In genomic region chr16:49770320-49771189, GRCm38 (mm10) we compare ENCODE assay signal across 1 mouse cellular context.
TF ChIP-seq lines count a peak whose summit lies in the region.

No protein-coding gene starts in this region.

TF ChIP-seq in MEL, 35 proteins besides CTCF, POLR2A, EP300 and RAD21 (continued from another document):
- no peak for TF ChIP-seq POLR2AphosphoS5 (IDR thresholded peaks at IDR 0.05; ENCODE audit: borderline replicate concordance, low read depth, low read length)
- no peak for TF ChIP-seq POLR2AphosphoS2 (IDR thresholded peaks at IDR 0.05; ENCODE audit: low read length)
- TF ChIP-seq TAL1 (IDR thresholded peaks at IDR 0.05; ENCODE audit: low read length): no peak
- no peak for TF ChIP-seq USF2 (IDR thresholded peaks at IDR 0.05; ENCODE audit: borderline replicate concordance in 1 of 2, insufficient read depth in 1 of 2, low read depth in 1 of 2, low read length in 2 of 2)
- no peak; the same call in 1 of the 2 replicates for TF ChIP-seq MXI1 (IDR thresholded peaks at IDR 0.05; ENCODE audit: low read depth, low read length)
- TF ChIP-seq MAFK (IDR thresholded peaks at IDR 0.05; ENCODE audit: borderline replicate concordance, low read depth, low read length): no peak; the same call in 1 of the 2 replicates
- no peak for TF ChIP-seq TBP (IDR thresholded peaks at IDR 0.05; ENCODE audit: low read depth, low read length)
- TF ChIP-seq ZC3H11A (IDR thresholded peaks at IDR 0.05; ENCODE audit: low read depth, low read length): no peak; the same call in 1 of the 2 replicates
- no peak for TF ChIP-seq GABPA (IDR thresholded peaks at IDR 0.05; ENCODE audit: low read depth, low read length)
- TF ChIP-seq KAT2A (conservative IDR thresholded peaks at IDR 0.05; ENCODE audit: low read depth, low read length): no peak
